Mouse (Mus musculus): ENCODE measurements at regions not wholly inside any gene's neighbourhood (a gene's known extent, or its start where the extent isn't known, plus 50 kb on each side); places are given as distances from the start of the nearest gene placed in this dataset.

GRCm38 (mm10) chr10:96841128-96841527, 224.3 kb downstream of the Btg1 start:
- intact Hi-C loops (cut with DNase I): no loop called here
- DNase-seq (ENCODE audit: low spot score in 2 of 2): no peak

DNA sequence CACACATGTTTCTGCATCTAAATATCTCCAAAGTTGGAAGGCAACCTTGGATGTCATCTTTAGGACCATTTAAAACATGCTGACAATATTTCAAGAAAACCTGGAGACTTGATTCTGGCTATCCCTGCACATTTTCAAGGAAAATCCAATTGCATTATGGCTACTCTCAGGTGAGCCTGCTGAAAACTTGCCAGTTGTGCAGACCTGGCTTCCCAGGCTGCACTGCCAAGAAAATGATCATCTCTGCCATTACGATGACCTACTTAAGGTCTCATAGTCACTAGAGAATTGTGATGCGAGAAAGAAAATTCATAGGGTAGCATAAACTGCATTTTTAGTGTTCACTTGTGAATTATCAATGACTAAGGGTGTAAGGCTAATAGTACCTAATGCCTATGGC, 225.2 kb downstream of the Btg1 start:
- no peak for DNase-seq (ENCODE audit: low spot score in 2 of 2)
- intact Hi-C loops (cut with DNase I): no loop called here

GRCm38 (mm10) chr10:96845906-96846305, 229.1 kb downstream of the Btg1 start:
- intact Hi-C loops (cut with DNase I): no loop called here

GRCm38 (mm10) chr10:96847028-96847427, 230.2 kb downstream of the Btg1 start:
- DNase-seq (ENCODE audit: low spot score in 2 of 2): no peak
- intact Hi-C loops (cut with DNase I): no loop called here

More at GRCm38 (mm10) chr10:96845906-96846305, 229.1 kb downstream of the Btg1 start:
- no peak for DNase-seq (ENCODE audit: low spot score in 2 of 2)

GRCm38 (mm10) chr10:96847433-96848165, 230.8 kb downstream of the Btg1 start:
- intact Hi-C loops (cut with DNase I): no loop called here
- DNase-seq (ENCODE audit: low spot score in 2 of 2): no peak

DNA sequence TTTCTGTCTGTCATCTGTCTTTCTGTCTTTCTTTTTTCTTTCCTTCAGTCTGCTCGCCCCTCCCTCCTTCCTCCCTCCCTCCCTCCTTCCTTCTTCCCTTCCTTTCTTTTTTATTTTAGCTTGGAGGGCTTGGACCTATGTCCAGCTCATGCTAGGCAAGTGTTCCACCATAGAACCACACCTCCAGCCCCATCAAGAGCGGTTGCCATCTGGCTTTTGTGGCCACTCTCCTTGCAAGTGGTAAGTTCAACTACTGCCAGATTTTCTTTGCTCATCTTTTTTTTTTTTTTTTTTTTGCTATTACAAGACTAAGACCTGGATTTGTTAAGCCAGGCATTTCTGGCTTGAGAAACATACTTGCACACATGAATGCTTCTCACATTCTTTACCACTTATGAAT, 231.7 kb downstream of the Btg1 start:
- no peak for DNase-seq (ENCODE audit: low spot score in 2 of 2)
- intact Hi-C loops (cut with DNase I): no loop called here

DNA sequence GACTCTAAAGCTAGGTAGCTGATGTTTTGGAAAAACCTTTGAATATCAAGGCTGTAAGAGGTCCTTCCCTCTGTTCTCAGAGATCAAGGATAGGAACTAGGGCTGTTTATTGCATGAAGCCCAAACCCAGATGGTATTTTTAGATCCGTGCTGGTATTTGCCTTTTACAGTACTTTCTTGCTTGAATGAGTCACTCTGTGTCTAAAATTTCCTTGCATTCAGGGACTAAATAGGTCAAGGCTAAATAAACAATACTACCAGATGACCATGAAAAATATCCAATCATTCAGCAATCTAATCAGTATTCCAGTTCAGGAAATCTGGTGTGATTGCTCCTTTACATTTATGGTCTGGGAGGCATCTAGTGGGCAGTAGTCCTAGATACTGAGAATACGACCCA, 243.6 kb downstream of the Btg1 start:
- no peak for DNase-seq (ENCODE audit: low spot score in 2 of 2)
- intact Hi-C loops (cut with DNase I): no loop called here

DNA sequence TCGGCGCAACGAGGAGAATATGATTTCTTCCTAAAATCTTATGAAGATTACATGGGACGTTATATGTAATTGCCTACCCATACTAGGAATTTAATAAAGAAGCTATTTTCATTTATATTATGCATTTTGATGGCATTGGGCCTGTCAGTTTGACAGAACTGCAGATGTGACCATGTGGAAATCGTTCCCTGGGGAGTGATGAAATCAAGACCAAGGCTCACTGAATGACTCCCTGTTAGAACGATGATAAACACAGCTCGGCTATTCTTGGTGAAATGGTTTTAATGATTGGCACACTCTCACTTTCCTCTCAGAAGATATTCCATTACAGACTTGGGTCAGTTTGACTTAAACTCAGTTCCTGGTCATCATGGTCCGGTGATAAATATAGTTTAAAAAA, 246.4 kb downstream of the Btg1 start:
- intact Hi-C loops (cut with DNase I): no loop called here

GRCm38 (mm10) chr10:96866468-96866867, 249.7 kb downstream of the Btg1 start:
- no peak for DNase-seq (ENCODE audit: low spot score in 2 of 2)
- intact Hi-C loops (cut with DNase I): no loop called here

More for the DNA sequence above, 246.4 kb downstream of the Btg1 start:
- no peak for DNase-seq (ENCODE audit: low spot score in 2 of 2)

- DNase-seq (ENCODE audit: low spot score in 2 of 2): no peak
- intact Hi-C loops (cut with DNase I): no loop called here
These were observed 254.9 kb downstream of the Btg1 start for GRCm38 (mm10) chr10:96871559-96872160.

GRCm38 (mm10) chr10:96874646-96875045, 257.8 kb downstream of the Btg1 start:
- no peak for DNase-seq (ENCODE audit: low spot score in 2 of 2)
- intact Hi-C loops (cut with DNase I): no loop called here

GRCm38 (mm10) chr10:96875676-96876075, 258.9 kb downstream of the Btg1 start:
- no peak for DNase-seq (ENCODE audit: low spot score in 2 of 2)
- intact Hi-C loops (cut with DNase I): no loop called here

DNA sequence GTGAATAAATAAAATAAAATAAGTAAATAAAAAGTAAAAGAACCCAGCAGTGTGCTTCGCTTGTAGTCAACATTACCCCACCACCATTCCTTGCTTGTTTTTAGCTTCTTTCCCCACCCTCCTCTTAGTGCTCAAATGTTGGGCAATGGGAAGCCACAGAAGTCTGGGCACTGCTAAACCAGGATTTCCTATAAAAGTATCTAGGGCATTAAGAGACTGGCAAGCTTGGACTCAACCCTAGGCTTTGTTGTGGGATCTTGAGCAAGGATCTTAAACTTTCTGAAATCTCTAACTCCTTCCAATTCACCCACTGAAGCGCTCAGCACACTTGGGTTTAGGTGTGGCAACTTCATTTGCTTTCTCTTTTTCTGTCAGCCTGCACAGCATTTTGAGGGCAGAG, 262.6 kb downstream of the Btg1 start:
- intact Hi-C loops (cut with DNase I): no loop called here

GRCm38 (mm10) chr10:96880771-96881170, 264.0 kb downstream of the Btg1 start:
- intact Hi-C loops (cut with DNase I): no loop called here
- no peak for DNase-seq (ENCODE audit: low spot score in 2 of 2)

More for the DNA sequence above, 262.6 kb downstream of the Btg1 start:
- DNase-seq (ENCODE audit: low spot score in 2 of 2): no peak

GRCm38 (mm10) chr10:96881212-96881611, 264.4 kb downstream of the Btg1 start:
- no peak for DNase-seq (ENCODE audit: low spot score in 2 of 2)
- intact Hi-C loops (cut with DNase I): no loop called here

GRCm38 (mm10) chr10:96881660-96882059, 264.9 kb downstream of the Btg1 start:
- no peak for DNase-seq (ENCODE audit: low spot score in 2 of 2)
- intact Hi-C loops (cut with DNase I): no loop called here

DNA sequence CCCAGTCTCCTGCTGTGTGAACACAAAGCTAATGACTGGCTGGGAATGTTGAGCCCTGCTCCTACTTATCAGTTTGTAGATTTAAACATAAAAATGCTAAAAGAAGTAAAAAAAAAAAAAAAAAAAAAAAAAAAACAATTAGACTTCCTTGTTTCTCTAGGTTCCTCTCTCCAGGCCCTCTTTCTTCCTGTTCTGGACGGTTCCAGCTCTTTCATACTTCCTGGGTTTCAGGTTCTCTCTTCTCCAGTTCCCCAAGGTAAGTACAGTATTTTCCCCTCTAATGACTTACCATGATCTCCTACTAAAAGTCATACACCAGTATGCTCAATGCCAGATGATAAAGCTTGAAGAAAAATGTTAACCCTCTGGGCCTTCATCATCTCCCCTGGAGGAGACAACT, 284.3 kb downstream of the Btg1 start:
- no peak for DNase-seq (ENCODE audit: low spot score in 2 of 2)
- intact Hi-C loops (cut with DNase I): no loop called here

- no peak for DNase-seq (ENCODE audit: low spot score in 2 of 2)
- intact Hi-C loops (cut with DNase I): no loop called here
These were observed 288.4 kb downstream of the Btg1 start for GRCm38 (mm10) chr10:96905098-96905809.

DNA sequence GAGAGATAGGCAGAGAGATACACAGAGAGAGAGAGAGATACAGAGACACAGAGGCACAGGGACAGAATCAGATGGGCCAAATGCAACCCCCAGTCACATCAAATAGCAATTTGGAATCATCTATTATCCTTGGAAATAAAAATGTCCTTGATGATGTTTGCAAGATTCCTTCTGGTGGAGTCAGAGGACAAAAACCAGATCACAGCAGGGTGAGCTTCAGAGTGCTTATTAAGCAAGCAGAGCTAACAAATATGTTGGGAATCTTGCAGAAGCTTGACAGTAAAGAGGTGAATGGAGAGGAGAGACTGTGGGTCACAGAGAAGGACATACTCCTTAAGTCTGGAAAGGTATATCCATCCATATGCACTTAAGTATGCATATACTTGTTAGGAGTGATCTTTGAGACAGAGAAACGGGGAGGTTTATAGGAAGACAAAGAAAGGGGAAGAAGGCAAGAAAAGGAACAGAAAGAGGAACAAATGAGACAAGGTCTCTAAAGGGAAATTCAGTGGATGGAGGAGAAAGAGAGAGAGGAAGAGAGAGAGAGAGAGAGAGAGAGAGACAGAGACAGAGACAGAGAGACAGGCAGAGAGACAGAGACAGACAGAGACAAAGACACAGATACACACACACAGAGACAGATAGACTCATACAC, 293.0 kb downstream of the Btg1 start:
- DNase-seq (ENCODE audit: low spot score in 2 of 2): no peak
- intact Hi-C loops (cut with DNase I): no loop called here

- DNase-seq (ENCODE audit: low spot score in 2 of 2): peak in 1 of 2 experiments; percentile 4
- intact Hi-C loops (cut with DNase I): no loop called here
These were observed 304.4 kb downstream of the Btg1 start for GRCm38 (mm10) chr10:96921181-96921580.
